Mouse (Mus musculus): ENCODE measurements around the gene Egfr. TPM values are rescaled to one million over a fixed set of nuclear protein-coding genes. Genes with fewer than 3 reads are reported as not detected.

Egfr gene
- polyA plus RNA-seq, 1 experiment: 5.0 TPM

DNA sequence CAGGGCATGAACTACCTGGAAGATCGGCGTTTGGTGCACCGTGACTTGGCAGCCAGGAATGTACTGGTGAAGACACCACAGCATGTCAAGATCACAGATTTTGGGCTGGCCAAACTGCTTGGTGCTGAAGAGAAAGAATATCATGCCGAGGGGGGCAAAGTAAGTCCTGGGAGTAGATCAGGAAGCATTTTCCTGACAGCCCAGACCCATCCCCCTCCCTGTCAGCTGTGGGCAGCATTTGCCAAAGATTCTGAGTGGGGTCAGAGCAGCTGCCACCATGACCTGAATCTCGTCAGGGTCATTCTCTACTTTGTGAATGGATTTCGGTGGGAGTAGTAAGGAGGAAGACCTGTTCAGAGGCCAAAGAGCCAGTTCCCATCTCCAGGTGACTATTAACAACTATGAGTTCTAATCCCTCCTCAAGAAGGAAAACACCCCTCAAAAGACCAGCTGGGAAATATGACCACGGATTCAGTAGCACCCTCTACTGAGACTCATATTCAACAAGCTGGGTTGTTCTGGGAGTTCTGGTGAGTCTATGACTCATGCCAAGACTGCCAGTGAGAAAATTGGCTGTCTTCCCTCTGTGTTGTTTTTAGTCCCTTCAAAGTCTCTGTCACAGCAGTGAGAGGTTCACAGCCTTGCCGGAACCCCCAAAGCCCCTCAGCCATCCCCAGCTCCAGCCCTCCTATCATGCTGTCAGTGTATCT, 152.5 kb downstream of the Egfr start:
- DNase-seq (ENCODE audit: low read depth): peak; percentile 17
- TF ChIP-seq CTCF (IDR thresholded peaks at IDR 0.05; ENCODE audit: borderline replicate concordance, extremely low read depth, insufficient read depth, insufficient read length) (no peak), POLR2A (IDR thresholded peaks at IDR 0.05; ENCODE audit: borderline replicate concordance, extremely low read depth, insufficient read depth, insufficient read length, poor library complexity, severe bottlenecking) (no peak)

DNA sequence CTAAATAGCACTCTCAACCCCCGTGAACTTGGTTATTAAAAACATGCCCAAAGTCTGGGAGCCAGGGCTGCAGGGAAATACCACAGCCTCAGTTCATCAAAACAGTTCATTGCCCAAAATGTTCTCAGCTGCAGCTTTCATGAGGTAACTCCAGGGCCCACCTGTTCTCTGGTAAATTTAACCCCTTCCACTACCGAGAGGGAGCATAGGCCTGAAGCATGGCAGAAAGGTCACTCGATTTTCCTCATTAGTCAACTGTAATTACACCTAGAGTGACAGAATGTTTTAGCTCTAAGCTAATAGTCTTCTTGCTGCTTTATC, 153.0 kb downstream of the Egfr start:
- no peak for DNase-seq (ENCODE audit: low read depth)
- no peak for TF ChIP-seq POLR2A (IDR thresholded peaks at IDR 0.05; ENCODE audit: borderline replicate concordance, extremely low read depth, insufficient read depth, insufficient read length, poor library complexity, severe bottlenecking)
- no peak for TF ChIP-seq CTCF (IDR thresholded peaks at IDR 0.05; ENCODE audit: borderline replicate concordance, extremely low read depth, insufficient read depth, insufficient read length)

DNA sequence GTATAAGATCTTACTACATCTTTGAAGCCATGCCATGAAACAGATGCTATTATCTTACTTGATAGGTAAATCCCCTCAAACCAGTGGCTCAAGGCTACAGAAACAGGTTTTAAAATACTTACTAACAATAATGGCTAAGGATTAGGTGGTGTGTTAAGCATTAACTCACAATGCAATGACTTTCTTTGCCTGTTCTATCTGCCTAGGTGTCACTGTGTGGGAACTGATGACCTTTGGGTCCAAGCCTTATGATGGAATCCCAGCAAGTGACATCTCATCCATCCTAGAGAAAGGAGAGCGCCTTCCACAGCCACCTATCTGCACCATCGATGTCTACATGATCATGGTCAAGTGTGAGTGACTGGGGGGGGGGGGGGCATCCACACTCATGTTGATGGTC, 154.5 kb downstream of the Egfr start:
- no peak for DNase-seq (ENCODE audit: low read depth)
- no peak for TF ChIP-seq POLR2A (IDR thresholded peaks at IDR 0.05; ENCODE audit: borderline replicate concordance, extremely low read depth, insufficient read depth, insufficient read length, poor library complexity, severe bottlenecking)
- no peak for TF ChIP-seq CTCF (IDR thresholded peaks at IDR 0.05; ENCODE audit: borderline replicate concordance, extremely low read depth, insufficient read depth, insufficient read length)

- no peak for TF ChIP-seq POLR2A (IDR thresholded peaks at IDR 0.05; ENCODE audit: borderline replicate concordance, extremely low read depth, insufficient read depth, insufficient read length, poor library complexity, severe bottlenecking)
- TF ChIP-seq CTCF (IDR thresholded peaks at IDR 0.05; ENCODE audit: borderline replicate concordance, extremely low read depth, insufficient read depth, insufficient read length): no peak
Measured at GRCm38 (mm10) chr11:16907517-16908129, 155.6 kb downstream of the Egfr start.

DNA sequence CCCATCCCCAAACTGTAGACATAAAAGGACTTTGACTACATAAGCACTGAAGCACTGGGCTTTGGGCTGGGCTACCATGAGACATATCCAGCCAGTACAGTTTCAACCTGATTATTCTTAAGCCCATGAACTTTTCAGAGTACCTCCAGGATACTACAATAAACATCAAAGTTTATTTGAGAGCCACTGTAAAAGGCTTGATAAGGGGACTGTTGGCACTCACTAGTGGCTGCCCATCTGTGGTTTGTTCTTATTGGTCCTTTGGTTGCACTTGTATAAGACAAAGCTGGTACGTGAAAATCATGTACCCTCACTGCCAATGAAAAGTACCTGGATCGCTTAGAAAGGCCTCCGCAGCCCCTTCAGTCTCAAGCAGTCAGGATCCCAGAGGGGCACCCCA, 162.8 kb downstream of the Egfr start:
- TF ChIP-seq CTCF (IDR thresholded peaks at IDR 0.05; ENCODE audit: borderline replicate concordance, extremely low read depth, insufficient read depth, insufficient read length) (no peak), POLR2A (IDR thresholded peaks at IDR 0.05; ENCODE audit: borderline replicate concordance, extremely low read depth, insufficient read depth, insufficient read length, poor library complexity, severe bottlenecking) (no peak)
- no peak for DNase-seq (ENCODE audit: low read depth)

More at GRCm38 (mm10) chr11:16907517-16908129, 155.6 kb downstream of the Egfr start:
- DNase-seq (ENCODE audit: low read depth): no peak

DNA sequence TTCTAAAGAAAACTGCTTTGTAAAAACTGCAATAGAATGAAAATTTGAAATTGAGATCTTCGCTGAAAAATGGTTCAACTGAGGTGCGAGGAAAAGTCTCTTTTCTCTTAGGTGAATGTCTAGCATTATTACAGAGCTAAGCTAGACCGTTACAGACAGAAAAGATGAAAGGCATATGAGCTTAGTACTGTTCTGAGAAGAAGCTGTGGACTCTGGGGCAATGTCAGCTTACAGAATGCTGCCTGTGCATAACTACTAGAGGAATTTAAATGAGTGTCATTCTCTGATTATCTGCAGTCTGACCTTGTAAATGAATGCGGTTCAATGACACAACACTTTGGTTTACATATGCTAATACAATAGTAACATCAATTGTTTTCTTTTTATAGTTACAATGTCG, 163.8 kb downstream of the Egfr start:
- no peak for TF ChIP-seq POLR2A (IDR thresholded peaks at IDR 0.05; ENCODE audit: borderline replicate concordance, extremely low read depth, insufficient read depth, insufficient read length, poor library complexity, severe bottlenecking)
- no peak for TF ChIP-seq CTCF (IDR thresholded peaks at IDR 0.05; ENCODE audit: borderline replicate concordance, extremely low read depth, insufficient read depth, insufficient read length)
- DNase-seq (ENCODE audit: low read depth): no peak

DNA sequence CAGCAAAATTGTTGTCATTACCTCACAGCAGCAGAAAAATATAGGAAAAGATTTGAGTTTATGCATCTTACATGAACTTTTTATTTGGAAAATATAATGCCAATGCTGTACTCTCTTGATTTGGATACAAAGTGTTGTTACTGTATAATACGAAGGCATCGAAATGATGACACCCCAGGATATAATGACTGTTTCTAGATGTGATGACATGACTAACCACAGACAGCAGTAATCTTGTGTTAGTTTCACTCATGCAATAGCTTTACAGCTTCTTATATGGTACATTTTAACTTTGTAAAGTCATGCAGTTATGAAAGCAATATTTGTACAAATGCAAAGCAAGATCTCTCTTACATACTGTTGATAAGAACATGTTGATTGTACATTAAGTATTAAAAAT, 165.5 kb downstream of the Egfr start:
- TF ChIP-seq POLR2A (IDR thresholded peaks at IDR 0.05; ENCODE audit: borderline replicate concordance, extremely low read depth, insufficient read depth, insufficient read length, poor library complexity, severe bottlenecking): no peak
- TF ChIP-seq CTCF (IDR thresholded peaks at IDR 0.05; ENCODE audit: borderline replicate concordance, extremely low read depth, insufficient read depth, insufficient read length): no peak
- DNase-seq (ENCODE audit: low read depth): no peak

DNA sequence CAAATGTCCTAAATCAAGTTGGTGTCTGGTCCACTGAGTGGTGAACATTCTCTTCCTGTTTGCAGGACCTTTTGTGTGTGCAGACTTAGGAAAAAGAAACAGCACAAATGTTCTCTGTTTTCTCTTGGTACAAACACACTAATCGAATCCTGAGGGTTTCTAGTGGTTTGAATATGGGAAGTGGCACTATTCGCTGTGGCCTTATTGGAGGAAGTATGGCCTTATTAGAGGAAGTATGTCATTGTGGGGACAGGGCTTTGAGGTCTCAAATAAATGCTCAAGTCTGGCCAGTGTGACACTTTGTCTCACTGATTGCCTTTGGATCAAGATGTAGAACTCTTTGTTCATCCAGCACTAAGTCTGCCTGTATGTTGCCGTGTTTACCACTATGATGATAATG, 180.2 kb downstream of the Egfr start:
- TF ChIP-seq POLR2A (IDR thresholded peaks at IDR 0.05; ENCODE audit: borderline replicate concordance, extremely low read depth, insufficient read depth, insufficient read length, poor library complexity, severe bottlenecking): no peak
- TF ChIP-seq CTCF (IDR thresholded peaks at IDR 0.05; ENCODE audit: borderline replicate concordance, extremely low read depth, insufficient read depth, insufficient read length): no peak

GRCm38 (mm10) chr11:16935577-16936236, 183.7 kb downstream of the Egfr start:
- no peak for TF ChIP-seq CTCF (IDR thresholded peaks at IDR 0.05; ENCODE audit: borderline replicate concordance, extremely low read depth, insufficient read depth, insufficient read length)
- TF ChIP-seq POLR2A (IDR thresholded peaks at IDR 0.05; ENCODE audit: borderline replicate concordance, extremely low read depth, insufficient read depth, insufficient read length, poor library complexity, severe bottlenecking): no peak
- DNase-seq (ENCODE audit: low read depth): no peak

More for the DNA sequence above, 180.2 kb downstream of the Egfr start:
- no peak for DNase-seq (ENCODE audit: low read depth)

GRCm38 (mm10) chr11:16941103-16941793, 189.2 kb downstream of the Egfr start:
- no peak for TF ChIP-seq POLR2A (IDR thresholded peaks at IDR 0.05; ENCODE audit: borderline replicate concordance, extremely low read depth, insufficient read depth, insufficient read length, poor library complexity, severe bottlenecking)
- no peak for TF ChIP-seq CTCF (IDR thresholded peaks at IDR 0.05; ENCODE audit: borderline replicate concordance, extremely low read depth, insufficient read depth, insufficient read length)
- DNase-seq (ENCODE audit: low read depth): peak; percentile 79

- TF ChIP-seq POLR2A (IDR thresholded peaks at IDR 0.05; ENCODE audit: borderline replicate concordance, extremely low read depth, insufficient read depth, insufficient read length, poor library complexity, severe bottlenecking) (no peak), CTCF (IDR thresholded peaks at IDR 0.05; ENCODE audit: borderline replicate concordance, extremely low read depth, insufficient read depth, insufficient read length) (no peak)
- peak; percentile 80 for DNase-seq (ENCODE audit: low read depth)
Measured at GRCm38 (mm10) chr11:16941973-16942452, 190.0 kb downstream of the Egfr start.
